Mouse (Mus musculus) embryo, embryonic 11 days (tissue): ENCODE results near the gene Inpp5b.
A peak's percentile ranks its signal among the peaks of the same experiment; 100 is the strongest.

ENCODE experiments used
- DNase-seq: peaks from one replicate; pipeline ENCODE4 v3.0.0-alpha.2; 2015

Gene Inpp5b

DNA sequence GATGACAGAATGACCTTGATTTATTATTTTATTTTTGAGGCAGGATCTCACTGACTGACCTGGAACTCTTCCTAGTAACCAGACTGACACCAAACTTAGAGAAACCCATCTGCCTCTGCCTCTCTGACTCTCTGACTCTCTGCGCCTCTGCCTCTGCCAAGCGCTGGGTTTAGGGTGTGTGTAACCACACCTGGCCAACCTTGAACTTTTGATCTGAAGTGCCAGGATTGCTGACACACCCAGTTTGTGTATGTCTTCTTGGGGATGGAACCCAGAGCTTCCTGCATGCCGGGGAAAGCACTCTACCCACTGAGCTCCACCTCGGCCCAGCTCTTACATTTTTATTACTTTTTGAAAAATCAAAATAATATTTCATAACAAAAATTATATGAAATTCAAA, 77.2 kb downstream of the Inpp5b start:
- DNase-seq = no peak

- no peak for DNase-seq
Measured at GRCm38 (mm10) chr4:124824967-124825366, 83.3 kb downstream of the Inpp5b start.

GRCm38 (mm10) chr4:124825371-124825965, 83.8 kb downstream of the Inpp5b start:
- no peak for DNase-seq

DNA sequence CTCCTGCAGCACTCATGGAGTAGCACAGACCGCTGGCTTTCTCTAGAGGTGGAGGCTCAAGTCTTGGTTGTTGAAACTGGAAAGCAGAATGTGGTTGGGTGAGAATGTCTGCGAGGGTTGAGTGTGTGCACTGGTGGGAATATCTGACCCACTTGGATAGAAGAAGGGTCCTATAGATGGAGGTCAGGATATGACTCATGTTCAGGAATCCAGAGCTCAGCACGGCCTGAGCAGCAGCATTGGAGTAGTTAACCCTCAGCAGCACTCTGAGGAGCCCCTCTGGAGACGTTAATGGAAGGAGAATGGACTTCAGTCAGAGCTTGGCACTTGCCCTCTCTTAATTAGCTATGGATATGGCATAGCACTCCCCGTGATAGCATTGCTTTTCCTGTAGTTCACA, 88.0 kb downstream of the Inpp5b start:
- DNase-seq = no peak

- no peak for DNase-seq
Measured at GRCm38 (mm10) chr4:124832796-124833195, 91.1 kb downstream of the Inpp5b start.

GRCm38 (mm10) chr4:124838035-124838700, 96.5 kb downstream of the Inpp5b start:
- no peak for DNase-seq

GRCm38 (mm10) chr4:124840998-124841397, 99.3 kb downstream of the Inpp5b start:
- DNase-seq = no peak

DNA sequence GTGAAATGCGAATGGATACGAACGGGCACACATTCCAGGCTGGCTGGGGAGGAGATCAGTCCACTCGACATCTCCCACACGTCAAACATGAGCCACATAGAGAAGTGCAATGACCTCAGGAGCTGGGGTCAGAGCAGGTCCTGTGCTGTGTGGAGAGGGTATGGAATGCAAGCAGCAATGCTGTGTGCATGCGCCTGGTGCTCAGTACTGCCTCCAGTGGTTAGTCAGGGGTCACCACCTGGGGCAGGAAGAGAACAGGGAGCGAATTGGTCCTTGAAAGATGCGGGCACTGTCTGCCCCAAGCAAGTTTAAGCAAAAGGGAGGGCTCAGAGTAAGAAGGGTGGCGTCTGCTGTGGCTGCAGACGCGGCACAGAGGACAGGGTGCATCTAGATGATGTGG, 101.8 kb downstream of the Inpp5b start:
- DNase-seq = peak; percentile 58

DNA sequence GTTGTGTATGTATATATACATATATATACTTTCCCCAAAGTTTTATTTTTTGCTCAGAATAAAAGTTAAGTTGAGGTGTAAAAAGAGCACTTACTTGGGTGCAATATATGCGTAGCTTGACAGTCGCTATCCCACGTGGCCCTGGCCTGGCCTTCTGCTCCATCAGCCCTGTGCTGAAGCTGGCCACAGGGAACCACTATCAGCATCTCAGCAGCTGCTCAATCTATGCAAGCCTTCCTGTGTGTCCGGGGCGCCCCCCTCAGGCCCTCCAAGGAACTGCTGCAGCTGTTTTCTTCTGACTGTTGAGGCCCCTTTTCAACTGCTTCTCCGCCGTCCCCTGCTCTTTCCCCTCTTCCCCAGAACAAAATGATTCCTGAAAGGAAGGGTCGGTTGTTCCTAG, 105.9 kb downstream of the Inpp5b start:
- DNase-seq = peak; percentile 83

DNA sequence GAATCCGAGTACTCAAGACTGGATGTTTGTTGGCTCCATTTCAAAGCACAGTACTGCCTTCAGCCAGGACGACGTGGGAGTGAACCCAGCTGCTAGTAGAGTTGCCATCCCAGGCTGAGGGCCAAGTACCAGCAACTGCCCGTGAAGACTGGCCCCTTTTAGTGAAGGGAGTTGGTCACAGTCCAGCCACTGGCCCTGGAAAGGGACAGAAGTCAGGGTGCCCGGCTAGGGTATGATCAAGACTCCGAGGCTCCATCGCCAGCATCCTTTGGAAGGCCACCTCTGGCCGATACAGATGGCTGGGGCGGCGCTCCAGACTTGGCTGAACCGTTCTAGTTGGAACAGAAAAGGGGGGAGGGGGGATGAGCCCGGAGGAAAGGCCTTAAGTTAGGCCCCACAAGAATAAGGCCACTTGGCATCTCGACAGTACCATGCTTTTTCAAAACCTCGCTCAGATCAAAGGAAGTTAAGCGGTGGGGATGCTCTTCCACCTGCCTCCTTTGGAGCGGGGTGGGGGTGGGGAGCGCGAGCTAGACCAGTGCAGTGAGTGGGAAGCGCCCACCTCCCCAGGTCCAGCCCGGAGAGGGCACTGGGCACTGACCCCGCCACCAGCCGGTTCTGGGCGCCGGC, 108.1 kb downstream of the Inpp5b start:
- peak; percentile 69 for DNase-seq

- DNase-seq = peak; percentile 97
Measured at GRCm38 (mm10) chr4:124850261-124850913, 108.7 kb downstream of the Inpp5b start, which contains the start of gene Yrdc. Gene Yrdc (plus strand): TSS chr4:124850679.
